Mouse (Mus musculus) lung, embryonic 15.5 days (tissue): ENCODE results near the gene Pnpla2. TPM values are rescaled to one million over a fixed set of nuclear protein-coding genes. Genes with fewer than 3 reads are reported as not detected.

Experiments used
- ATAC-seq: fragments of 200-750 bp; cut with Nextera tagmentation; 2 replicates; pipeline ENCODE4 v1.8.0; 2017; ENCODE audit warnings: moderate number of reproducible peaks, borderline replicate concordance; ENCODE audit not compliant: low FRiP score, low TSS enrichment; ENCODE audit errors: extremely low read depth
- H3K27ac ChIP-seq: fragments of 300-500 bp; sonication (generic); 2 replicates; pipeline ENCODE4 v1.5.1; 2015; ENCODE audit warnings: moderate library complexity, mild to moderate bottlenecking, inconsistent platforms
- H3K27me3 ChIP-seq: fragments of 300-500 bp; sonication (generic); 2 replicates; pipeline ENCODE4 v1.6.1; 2015; ENCODE audit warnings: inconsistent platforms
- H3K36me3 ChIP-seq: fragments of 300-500 bp; sonication (generic); 2 replicates; pipeline ENCODE4 v1.6.1; 2015; ENCODE audit warnings: inconsistent platforms
- H3K4me1 ChIP-seq: fragments of 300-500 bp; sonication (generic); 2 replicates; pipeline ENCODE4 v1.6.1; 2015; ENCODE audit warnings: inconsistent platforms
- H3K4me2 ChIP-seq: fragments of 300-500 bp; sonication (generic); 2 replicates; pipeline ENCODE4 v1.6.1; 2015; ENCODE audit warnings: inconsistent platforms, mild to moderate bottlenecking, moderate library complexity
- H3K4me3 ChIP-seq: fragments of 300-500 bp; sonication (generic); 2 replicates; pipeline ENCODE4 v1.5.1; 2015; ENCODE audit warnings: mild to moderate bottlenecking, inconsistent platforms
- H3K9ac ChIP-seq: fragments of 300-500 bp; sonication (generic); 2 replicates; pipeline ENCODE4 v1.6.1; 2015; ENCODE audit warnings: inconsistent platforms
- H3K9me3 ChIP-seq: fragments of 300-500 bp; sonication (generic); 2 replicates; pipeline ENCODE4 v1.6.1; 2016; ENCODE audit warnings: inconsistent platforms
- WGBS: fragments of 180-500 bp; shearing (Covaris S2); methylation state at CpG from one replicate; pipeline ENCODE4 v1.1.7; 2015; 5-methylcytosine and 5-hydroxymethylcytosine counted together
- polyA plus RNA-seq: library from polyadenylated mRNA; unstranded; fragments of >200 nt; fragmentation: Nextera tagmentation; extraction: Ambion mirVana; gene quantifications from 2 replicates; pipeline ENCODE4 v1.2.1, GENCODE M21; 2015

Gene Pnpla2
- polyA plus RNA-seq, 1 experiment from 2014 or later = 41.6 TPM

GRCm38 (mm10) chr7:141483114-141483653, 28.2 kb downstream of the Pnpla2 start:
- Histone ChIP-seq H3K36me3 (no peaks in the 10 kb centered on the region), H3K27me3 (peaks cover 11% of the 10 kb centered on the region; the same call in 1 of the 2 replicates), H3K9me3 (no peaks in the 10 kb centered on the region), H3K4me2 (no peak overlapping the region), H3K27ac (no peak overlapping the region), H3K4me3 (no peak overlapping the region), H3K9ac (no peak overlapping the region), H3K4me1 (peaks cover 35% of the 10 kb centered on the region)
- 71% methylated on average over 6 of the region's 6 CpGs for WGBS
- no peak for ATAC-seq

DNA sequence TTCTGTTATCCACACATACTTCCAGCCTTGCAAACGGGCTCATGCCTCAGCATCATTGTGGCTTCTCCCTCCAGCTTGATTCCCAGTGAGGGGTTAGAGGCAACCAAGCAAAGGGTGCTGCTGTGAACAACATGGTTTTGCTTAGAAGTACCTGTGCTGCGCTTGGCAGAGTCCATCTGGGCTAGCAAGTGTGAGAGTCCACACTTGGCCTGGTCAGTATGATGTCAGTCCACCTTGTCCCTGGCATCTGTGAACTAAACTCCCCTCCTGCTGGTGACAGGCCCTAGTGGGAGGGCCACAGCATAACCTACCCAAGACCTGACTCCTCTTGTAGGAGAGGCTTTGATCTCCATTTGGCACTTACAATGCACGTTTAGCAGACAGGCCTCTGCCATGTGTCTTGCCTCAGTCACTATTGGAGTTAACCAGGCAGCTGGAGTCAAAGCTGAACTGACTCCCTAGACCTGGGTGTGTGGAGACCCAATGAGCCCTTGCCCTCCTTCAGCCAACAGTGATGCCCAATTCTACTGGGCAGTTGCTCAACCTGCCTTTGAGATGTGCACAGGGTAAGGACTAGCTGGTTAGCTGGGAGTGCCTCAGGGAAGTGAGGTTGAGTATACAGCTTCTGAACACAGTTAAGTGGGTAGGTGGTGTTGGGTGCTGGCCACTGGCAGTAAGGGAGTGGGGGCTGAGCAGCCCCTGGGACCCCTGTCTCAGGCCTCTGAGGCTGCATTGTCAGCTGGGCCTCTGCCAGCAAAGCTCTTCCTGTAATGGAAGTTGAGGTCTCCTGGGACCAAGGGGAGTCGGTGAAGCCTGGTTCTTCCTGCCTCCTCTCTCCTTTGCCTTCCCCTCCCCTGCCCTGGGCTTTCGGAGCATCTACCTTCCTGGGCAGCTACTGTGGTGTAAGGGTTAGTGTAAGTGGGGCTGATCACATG, 29.5 kb downstream of the Pnpla2 start:
- ATAC-seq = no peak
- 80% methylated on average over 5 of the region's 5 CpGs for WGBS
- H3K36me3 ChIP-seq = no peaks in the 10 kb centered on the region

GRCm38 (mm10) chr7:141485186-141485585, 30.2 kb downstream of the Pnpla2 start:
- Histone ChIP-seq H3K4me3 (no peak overlapping the region), H3K9ac (no peak overlapping the region)

More for the DNA sequence above, 29.5 kb downstream of the Pnpla2 start:
- H3K4me2 ChIP-seq = no peak overlapping the region
- H3K4me1 ChIP-seq = peaks cover 32% of the 10 kb centered on the region
- H3K9ac ChIP-seq = no peak overlapping the region
- peaks cover 11% of the 10 kb centered on the region; the same call in 1 of the 2 replicates for H3K27me3 ChIP-seq
- no peak overlapping the region for H3K27ac ChIP-seq
- no peak overlapping the region for H3K4me3 ChIP-seq
- H3K9me3 ChIP-seq = no peaks in the 10 kb centered on the region

DNA sequence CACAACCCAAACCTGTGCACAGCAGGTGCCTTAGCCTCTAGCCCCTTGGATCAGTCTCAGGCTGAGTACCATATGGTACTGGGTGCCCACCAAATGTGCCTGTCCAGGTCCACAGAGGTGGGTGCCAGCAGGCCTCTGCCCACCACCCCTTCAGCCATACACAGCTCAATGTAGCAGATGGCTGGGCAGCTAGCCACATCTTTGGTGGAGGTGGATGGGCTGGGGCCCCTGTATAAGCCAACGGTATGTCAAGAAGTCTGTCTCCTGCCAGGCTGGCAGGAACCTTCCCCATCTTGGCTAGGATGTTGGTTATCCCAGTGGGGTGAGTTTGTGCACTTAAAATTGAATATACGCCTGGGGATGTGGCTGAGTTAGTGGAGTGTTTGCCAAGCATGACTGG, 30.6 kb downstream of the Pnpla2 start:
- H3K36me3 ChIP-seq = 0 out of 2 replicates have a peak, but pooled peaks cover 3% of the 10 kb centered on the region
- no peak overlapping the region for H3K4me2 ChIP-seq
- peaks cover 11% of the 10 kb centered on the region; the same call in 1 of the 2 replicates for H3K27me3 ChIP-seq
- H3K4me1 ChIP-seq = peaks cover 29% of the 10 kb centered on the region
- H3K9me3 ChIP-seq = no peaks in the 10 kb centered on the region
- 86% methylated on average over 2 of the region's 2 CpGs for WGBS
- H3K9ac ChIP-seq = no peak overlapping the region
- H3K27ac ChIP-seq = no peak overlapping the region
- no peak overlapping the region for H3K4me3 ChIP-seq
- ATAC-seq = no peak

More at GRCm38 (mm10) chr7:141485186-141485585, 30.2 kb downstream of the Pnpla2 start:
- no peak for ATAC-seq
- H3K9me3 ChIP-seq = no peaks in the 10 kb centered on the region
- H3K4me2 ChIP-seq = no peak overlapping the region
- 38% methylated on average over 2 of the region's 2 CpGs for WGBS
- peaks cover 11% of the 10 kb centered on the region; the same call in 1 of the 2 replicates for H3K27me3 ChIP-seq
- 0 out of 2 replicates have a peak, but pooled peaks cover 3% of the 10 kb centered on the region for H3K36me3 ChIP-seq
- H3K4me1 ChIP-seq = peaks cover 32% of the 10 kb centered on the region
- H3K27ac ChIP-seq = no peak overlapping the region

- H3K9ac ChIP-seq = no peak overlapping the region
- no peaks in the 10 kb centered on the region for H3K9me3 ChIP-seq
- 0 out of 2 replicates have a peak, but pooled peaks cover 3% of the 10 kb centered on the region for H3K36me3 ChIP-seq
- 96% methylated on average over 1 of the region's 1 CpGs for WGBS
- no peak overlapping the region for H3K4me2 ChIP-seq
- no peak overlapping the region for H3K4me3 ChIP-seq
- H3K27me3 ChIP-seq = peaks cover 11% of the 10 kb centered on the region; the same call in 1 of the 2 replicates
- ATAC-seq = no peak
- H3K27ac ChIP-seq = no peak overlapping the region
- H3K4me1 ChIP-seq = peaks cover 23% of the 10 kb centered on the region
Observed at GRCm38 (mm10) chr7:141486239-141486638, 31.2 kb downstream of the Pnpla2 start.

GRCm38 (mm10) chr7:141487141-141487540, 32.1 kb downstream of the Pnpla2 start:
- 67% methylated on average over 7 of the region's 7 CpGs for WGBS
- H3K9ac ChIP-seq = no peak overlapping the region

GRCm38 (mm10) chr7:141491151-141491550, 36.2 kb downstream of the Pnpla2 start:
- Histone ChIP-seq H3K4me2 (no peak overlapping the region), H3K36me3 (peaks cover 30% of the 10 kb centered on the region), H3K4me1 (no peaks in the 10 kb centered on the region), H3K9me3 (no peaks in the 10 kb centered on the region), H3K4me3 (no peak overlapping the region), H3K9ac (no peak overlapping the region), H3K27ac (no peak overlapping the region), H3K27me3 (no peaks in the 10 kb centered on the region)
- no peak for ATAC-seq
- 88% methylated on average over 2 of the region's 2 CpGs for WGBS

More at GRCm38 (mm10) chr7:141487141-141487540, 32.1 kb downstream of the Pnpla2 start:
- no peaks in the 10 kb centered on the region for H3K9me3 ChIP-seq
- peaks cover 10% of the 10 kb centered on the region for H3K36me3 ChIP-seq
- H3K27ac ChIP-seq = no peak overlapping the region
- peaks cover 6% of the 10 kb centered on the region; the same call in 1 of the 2 replicates for H3K27me3 ChIP-seq
- H3K4me1 ChIP-seq = peaks cover 14% of the 10 kb centered on the region
- ATAC-seq = no peak
- H3K4me2 ChIP-seq = no peak overlapping the region
- H3K4me3 ChIP-seq = no peak overlapping the region

DNA sequence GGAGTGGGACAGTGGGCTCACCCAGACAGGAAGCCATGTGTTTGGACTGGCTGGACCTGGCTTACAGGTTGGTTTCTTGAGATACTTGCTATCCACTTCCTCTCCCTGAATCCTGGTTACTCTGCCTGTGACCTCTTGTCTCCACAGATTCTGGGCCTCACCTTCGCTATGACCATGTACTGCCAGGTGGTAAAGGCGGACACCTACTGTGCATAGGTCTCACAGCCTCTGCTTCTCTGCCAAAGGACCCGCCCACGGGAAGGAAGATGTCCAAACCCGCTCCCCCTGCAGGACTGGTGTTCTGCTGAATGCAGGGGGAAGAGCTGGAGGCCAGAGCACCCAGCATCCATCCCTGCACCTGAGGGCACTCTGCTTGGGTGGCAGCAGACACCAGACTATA, 37.7 kb downstream of the Pnpla2 start:
- H3K36me3 ChIP-seq = peaks cover 30% of the 10 kb centered on the region
- no peaks in the 10 kb centered on the region for H3K9me3 ChIP-seq
- H3K27ac ChIP-seq = no peak overlapping the region
- no peaks in the 10 kb centered on the region for H3K4me1 ChIP-seq
- no peak overlapping the region for H3K4me2 ChIP-seq
- no peak overlapping the region for H3K9ac ChIP-seq
- ATAC-seq = no peak
- no peak overlapping the region for H3K4me3 ChIP-seq
- 81% methylated on average over 5 of the region's 5 CpGs for WGBS
- H3K27me3 ChIP-seq = no peaks in the 10 kb centered on the region

DNA sequence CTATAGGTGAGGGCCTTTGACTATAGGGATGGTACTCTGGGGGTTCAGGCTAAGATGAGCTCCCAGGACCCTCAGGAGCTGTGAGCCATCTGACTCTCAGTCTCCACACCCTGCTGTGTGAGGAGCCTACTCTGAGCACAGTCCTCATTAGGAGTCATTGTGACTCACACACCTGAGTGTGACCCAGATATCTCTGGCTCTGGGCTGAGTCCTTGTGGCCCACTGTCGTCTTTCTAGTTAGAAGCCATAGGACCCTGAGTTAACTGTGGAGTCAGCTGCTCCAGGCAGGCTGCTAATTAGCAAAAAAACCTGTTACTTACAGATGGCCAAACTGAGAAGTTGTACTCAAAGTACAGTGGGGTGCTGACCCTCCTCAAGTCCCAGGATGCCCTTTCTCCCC, 38.7 kb downstream of the Pnpla2 start:
- H3K9ac ChIP-seq = no peak overlapping the region
- H3K4me2 ChIP-seq = no peak overlapping the region
- H3K4me3 ChIP-seq = no peak overlapping the region
- no peaks in the 10 kb centered on the region for H3K9me3 ChIP-seq
- H3K4me1 ChIP-seq = no peaks in the 10 kb centered on the region
- no peak overlapping the region for H3K27ac ChIP-seq
- no peaks in the 10 kb centered on the region for H3K27me3 ChIP-seq
- WGBS = 77% methylated on average over 1 of the region's 1 CpGs
- peaks cover 30% of the 10 kb centered on the region for H3K36me3 ChIP-seq
- no peak for ATAC-seq

DNA sequence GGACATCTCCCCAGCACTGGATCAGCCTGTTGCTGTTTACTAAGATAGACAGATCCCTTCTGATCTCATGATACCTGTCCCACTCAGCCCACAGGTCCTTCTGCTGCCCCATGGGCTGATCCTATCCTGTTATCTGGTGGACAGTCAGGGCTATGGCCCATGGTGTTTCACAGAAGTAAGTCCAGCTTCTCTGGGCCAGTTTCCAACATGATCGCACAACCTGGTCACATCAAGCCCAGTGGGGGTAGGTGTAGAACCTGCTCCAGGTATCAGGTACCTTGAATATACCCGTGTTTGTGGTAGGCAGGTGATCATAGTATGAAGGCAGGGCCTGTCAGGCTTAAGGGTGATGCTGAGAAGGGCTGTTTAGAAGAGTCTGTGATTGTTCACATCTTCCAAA, 40.4 kb downstream of the Pnpla2 start:
- Histone ChIP-seq H3K27ac (no peak overlapping the region), H3K27me3 (no peaks in the 10 kb centered on the region), H3K4me1 (no peaks in the 10 kb centered on the region), H3K36me3 (peaks cover 27% of the 10 kb centered on the region), H3K9ac (no peak overlapping the region), H3K9me3 (no peaks in the 10 kb centered on the region), H3K4me3 (no peak overlapping the region), H3K4me2 (no peak overlapping the region)
- ATAC-seq = no peak
- WGBS = 86% methylated on average over 2 of the region's 2 CpGs

DNA sequence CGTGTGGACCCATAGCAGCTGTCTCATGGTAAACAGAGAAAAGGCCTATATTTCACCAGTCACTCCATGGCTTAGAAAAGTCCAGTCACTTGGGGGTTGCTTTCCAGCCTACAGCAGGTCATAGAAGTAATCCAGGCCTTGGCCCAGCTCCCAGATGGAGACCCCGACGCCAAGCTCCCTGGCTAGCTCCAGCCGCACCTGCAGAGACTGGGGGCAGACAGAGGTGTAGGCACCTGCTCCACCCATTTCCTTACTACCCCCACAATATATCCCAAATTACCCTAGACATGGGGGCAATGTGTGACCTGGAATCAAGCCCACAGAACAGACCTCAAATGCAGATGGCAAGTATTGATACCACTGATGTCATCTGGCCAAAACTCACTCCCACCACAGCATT, 40.9 kb downstream of the Pnpla2 start:
- no peaks in the 10 kb centered on the region for H3K4me1 ChIP-seq
- 71% methylated on average over 4 of the region's 4 CpGs for WGBS
- H3K9me3 ChIP-seq = no peaks in the 10 kb centered on the region
- peaks cover 27% of the 10 kb centered on the region for H3K36me3 ChIP-seq
- H3K4me2 ChIP-seq = no peak overlapping the region
- no peak overlapping the region for H3K9ac ChIP-seq
- H3K27me3 ChIP-seq = no peaks in the 10 kb centered on the region
- no peak overlapping the region for H3K27ac ChIP-seq
- no peak for ATAC-seq
- no peak overlapping the region for H3K4me3 ChIP-seq

- Histone ChIP-seq H3K36me3 (peaks cover 15% of the 10 kb centered on the region; the same call in 1 of the 2 replicates), H3K4me1 (no peaks in the 10 kb centered on the region), H3K4me3 (no peak overlapping the region), H3K27ac (no peak overlapping the region), H3K9ac (no peak overlapping the region), H3K4me2 (no peak overlapping the region), H3K9me3 (no peaks in the 10 kb centered on the region), H3K27me3 (no peaks in the 10 kb centered on the region)
- WGBS = 91% methylated on average over 3 of the region's 3 CpGs
- ATAC-seq = no peak
Observed at GRCm38 (mm10) chr7:141497600-141497999, 42.6 kb downstream of the Pnpla2 start.
